Mouse (Mus musculus) C2C12 (cell line): ENCODE data around the gene Synj2.

Source experiments
- CEBPB ChIP-seq: IDR thresholded peaks from one replicate; pipeline ENCODE4 v1.6.1; 2011; ENCODE audit warnings: low read depth, mild to moderate bottlenecking, control low read depth, moderate library complexity
- CTCF ChIP-seq: IDR thresholded peaks from one replicate; pipeline ENCODE4 v1.5.1; 2011; ENCODE audit not compliant: control insufficient read depth, insufficient read depth, insufficient read length
- MAX ChIP-seq: IDR thresholded peaks from one replicate; pipeline ENCODE4 v1.6.1; 2011; ENCODE audit warnings: mild to moderate bottlenecking, control low read depth
- MYOD1 ChIP-seq: IDR thresholded peaks from one replicate; pipeline ENCODE4 v1.6.1; 2011; ENCODE audit warnings: low read depth; ENCODE audit not compliant: control insufficient read depth, insufficient read length
- MYOG ChIP-seq: IDR thresholded peaks from one replicate; pipeline ENCODE4 v1.6.1; 2011; ENCODE audit not compliant: control insufficient read depth, insufficient read length; ENCODE audit errors: extremely low read depth
- USF1 ChIP-seq: IDR thresholded peaks from one replicate; pipeline ENCODE4 v1.6.1; 2011; ENCODE audit warnings: low read depth, mild to moderate bottlenecking, control low read depth, moderate library complexity

- TF ChIP-seq CTCF (no peak), MAX (no peak), USF1 (no peak), MYOG (no peak), MYOD1 (no peak), CEBPB (no peak)
Observed at GRCm38 (mm10) chr17:6005638-6006471, 64.8 kb downstream of the Synj2 start.
